Mouse (Mus musculus) adrenal gland, postnatal 10 days (tissue): ENCODE data around the gene Tprkb. TPM values are rescaled to one million over a fixed set of nuclear protein-coding genes. Genes with fewer than 3 reads are reported as not detected.
"Not testable (repeated sequence)": the region's sequence is repeated elsewhere in the genome, so short reads cannot be mapped to it uniquely, and the experiment has no call there.

ENCODE experiments used
- DNase-seq: peaks from one replicate; pipeline ENCODE4 v3.0.0; 2021; ENCODE audit warnings: mixed read lengths
- total RNA-seq, 2 experiments: library from RNA; stranded (reverse); gene quantifications; 2 replicates each; pipeline ENCODE4 v1.2.3; 2021

Tprkb gene
- total RNA-seq, 2 experiments from 2014 or later = 36.5 to 48.1 TPM

DNA sequence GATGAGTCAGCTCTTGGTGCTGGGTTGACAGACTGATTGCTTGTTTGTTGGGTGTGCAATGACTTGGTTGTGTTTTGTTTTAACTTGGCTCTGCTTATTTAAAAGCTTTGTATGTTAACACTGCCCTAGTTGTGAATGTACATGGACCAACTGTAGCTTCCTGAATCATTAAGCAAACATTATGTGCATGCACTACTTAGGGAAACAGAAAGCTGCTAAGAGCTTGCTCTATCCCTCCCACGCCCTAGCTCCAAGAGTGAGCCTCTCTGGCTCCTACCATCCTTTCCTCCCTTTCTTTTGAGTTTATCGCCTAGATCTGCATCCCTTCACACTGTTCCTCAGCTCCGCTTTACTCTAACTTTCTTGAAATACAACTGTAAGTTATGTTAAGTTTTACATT, 61.7 kb downstream of the Tprkb start:
- DNase-seq = no peak

DNA sequence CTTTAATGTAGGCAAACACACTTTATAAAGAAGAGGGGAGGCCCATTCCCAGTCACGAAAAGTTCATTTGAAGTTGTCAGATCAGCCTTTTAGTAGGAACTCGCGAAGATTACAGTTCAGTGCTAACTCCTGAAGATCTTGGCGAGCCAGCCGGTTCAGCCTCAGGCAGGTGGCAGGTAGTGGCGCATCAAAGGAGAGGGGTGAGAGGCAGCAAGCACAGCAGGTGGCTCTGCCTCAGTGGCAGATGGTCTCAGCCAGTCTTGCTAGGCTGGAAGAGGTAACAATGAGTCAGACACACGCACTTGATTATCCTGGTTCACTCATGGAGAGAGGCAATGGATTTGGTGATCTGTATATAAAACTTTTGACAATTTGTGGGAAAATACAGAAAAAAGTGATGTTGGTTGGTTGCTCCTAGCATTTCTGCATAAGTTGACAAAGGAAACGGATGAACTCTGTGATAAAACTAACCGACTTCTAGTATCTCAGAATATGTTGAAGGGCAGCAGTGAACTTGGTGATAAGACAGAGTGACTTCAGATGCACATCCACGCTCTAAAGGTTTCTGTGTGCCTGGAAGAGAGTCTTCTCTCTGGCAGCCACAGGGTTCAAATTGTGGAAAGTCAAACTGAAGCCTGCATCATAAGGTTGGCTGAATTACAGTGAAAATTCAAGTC, 63.4 kb downstream of the Tprkb start:
- no peak for DNase-seq

DNA sequence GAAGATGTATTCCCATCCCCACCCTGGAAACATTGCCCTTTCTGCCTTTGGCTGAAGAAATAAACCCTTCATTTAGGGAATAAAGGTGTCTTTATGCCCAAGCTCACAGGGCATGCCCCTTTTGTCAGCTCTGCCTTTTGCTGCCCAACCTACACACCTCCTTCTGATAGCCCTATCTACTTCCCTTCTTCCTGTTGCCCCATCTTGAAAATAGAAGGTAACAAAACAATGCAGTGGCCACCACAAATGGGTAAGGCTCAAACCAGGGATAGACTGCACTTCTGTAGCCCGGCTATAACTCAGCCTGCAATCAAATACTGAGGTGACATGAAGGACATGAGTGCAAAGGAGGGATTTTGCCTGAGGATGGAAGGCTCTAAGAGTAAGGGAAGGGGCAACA, 64.1 kb downstream of the Tprkb start:
- no peak for DNase-seq

DNA sequence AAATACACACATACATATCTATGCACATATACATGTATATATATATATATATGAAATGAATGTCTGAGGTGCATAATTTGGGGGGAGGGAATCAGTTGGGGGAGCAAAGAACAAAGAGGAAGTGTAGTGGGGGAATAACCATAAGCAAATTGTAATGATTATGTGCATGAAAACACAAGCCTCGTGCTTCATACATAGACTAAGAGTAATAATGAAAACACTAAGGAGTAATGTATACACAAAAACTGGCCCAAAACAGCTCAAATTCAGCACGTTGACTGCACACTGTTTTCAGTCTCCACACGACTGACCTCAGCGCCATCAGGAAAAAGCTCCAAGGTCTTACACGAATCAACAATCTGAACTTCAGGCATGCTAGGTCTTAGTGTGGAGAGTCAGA, 64.6 kb downstream of the Tprkb start:
- DNase-seq = no peak

DNA sequence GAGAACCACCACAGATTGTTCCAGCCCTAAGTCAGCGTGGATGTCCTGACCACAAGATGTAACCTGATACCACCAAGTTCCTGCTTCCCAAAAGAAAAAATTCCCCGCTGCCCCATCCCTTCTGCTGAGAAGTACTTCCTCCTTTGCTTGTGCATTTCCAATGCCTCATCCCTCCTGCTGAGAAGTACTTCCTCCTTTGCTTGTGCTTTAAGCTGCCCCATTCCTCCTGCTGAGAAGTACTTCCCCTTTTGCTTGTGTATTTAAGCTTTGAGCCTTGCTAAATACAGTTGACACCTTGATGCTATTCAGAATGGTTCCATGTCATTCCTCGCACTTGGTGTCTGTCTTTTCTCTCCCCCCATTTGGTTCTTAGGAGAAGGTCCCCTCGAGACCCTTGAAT, 67.1 kb downstream of the Tprkb start:
- not testable (repeated sequence) for DNase-seq

Other genes with a start within 250 kb of the Tprkb start
- under 1 TPM; 0.67 to 0.75 TPM for gene Nat8f7, start 198.7 kb upstream of the Tprkb start, total RNA-seq
- gene Nat8f3, start 146.1 kb upstream of the Tprkb start, total RNA-seq = not detected
- gene Nat8f6, start 90.9 kb upstream of the Tprkb start, total RNA-seq = under 1 TPM; 0.21 to 0.33 TPM
- gene Nat8f5, start 90.9 kb upstream of the Tprkb start, total RNA-seq = under 1 TPM; 0.27 to 0.91 TPM
- gene Nat8, start 79.8 kb upstream of the Tprkb start, total RNA-seq = 1 to 10 TPM in 1 of 2 experiments, under 1 TPM in 1; 0.90 to 1.1 TPM
- gene Nat8f2, start 42.7 kb upstream of the Tprkb start, total RNA-seq = under 1 TPM; 0.63 to 0.88 TPM
- 1 to 10 TPM; 6.1 to 9.9 TPM for gene Nat8f4, start 7.0 kb upstream of the Tprkb start, total RNA-seq
- 10 to 100 TPM; 21.7 to 24.6 TPM for gene Nat8f1, start 3.8 kb downstream of the Tprkb start, total RNA-seq
- gene Dusp11, start 49.8 kb downstream of the Tprkb start, total RNA-seq = 10 to 100 TPM; 83.7 to 91.8 TPM
- not detected for gene Figla, start 104.3 kb downstream of the Tprkb start, total RNA-seq
- 10 to 100 TPM in 1 of 2 experiments, 1 to 10 TPM in 1; 5.3 to 11.8 TPM for gene Add2, start 116.8 kb downstream of the Tprkb start, total RNA-seq